Mouse (Mus musculus): Measurements from ENCODE around the gene Acox1.

Gene Acox1

DNA sequence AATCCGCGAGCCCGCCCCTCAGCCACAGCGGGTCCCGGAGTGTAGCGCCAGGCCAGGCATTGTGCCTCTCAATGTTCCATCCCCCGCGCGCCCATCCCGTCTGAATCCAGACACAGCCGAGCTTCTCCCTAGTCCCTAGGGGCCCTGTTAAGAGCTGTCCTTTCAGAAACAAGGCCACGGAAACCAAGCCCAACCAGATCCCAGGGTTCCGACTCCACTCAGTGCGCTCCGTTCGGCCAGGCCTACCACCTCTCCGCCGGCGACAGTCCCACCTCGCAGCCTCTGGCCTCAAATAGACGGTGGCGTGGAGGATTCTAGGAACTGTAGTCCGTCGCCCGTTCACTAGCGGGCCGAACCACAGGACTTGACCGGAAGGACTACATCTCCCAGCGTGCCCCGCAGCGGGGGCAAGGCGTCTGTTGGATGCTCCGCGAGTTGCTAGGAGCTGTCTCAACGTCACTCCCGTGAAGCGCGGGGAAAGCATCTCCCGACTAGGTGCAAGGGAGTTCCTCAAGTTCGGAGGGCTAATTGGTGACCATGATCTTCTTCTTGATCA is 30.9 kb downstream of the Acox1 start, which contains the start of gene Fbf1:
Gene Fbf1 (minus strand): TSS at position 283 of the 556 bp plus-strand sequence.
- peak; percentile 89 for DNase-seq (ENCODE audit: low read depth)

DNA sequence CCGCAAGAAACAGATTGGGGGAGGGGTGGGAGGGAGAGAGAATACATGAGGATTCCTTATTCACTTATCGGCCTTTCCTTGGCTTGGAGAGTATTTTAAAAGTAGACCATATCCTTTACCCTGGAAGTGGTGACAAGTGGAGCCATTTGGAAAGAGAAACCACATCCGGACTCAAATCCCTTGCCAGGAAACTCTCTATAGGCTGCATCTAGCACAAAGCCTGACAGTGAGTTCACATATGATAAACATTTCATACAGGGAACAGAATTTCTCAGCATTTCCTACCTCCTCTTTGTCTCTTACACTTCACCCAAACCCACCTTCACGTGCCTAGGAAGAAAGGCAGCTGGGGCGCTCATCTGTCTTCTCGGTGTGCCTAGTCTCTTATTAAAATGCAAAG is 31.6 kb downstream of the Acox1 start:
- DNase-seq (ENCODE audit: low read depth) = peak; percentile 17

- DNase-seq (ENCODE audit: low read depth) = no peak
Observed at GRCm38 (mm10) chr11:116163002-116163401, 35.8 kb downstream of the Acox1 start.

DNA sequence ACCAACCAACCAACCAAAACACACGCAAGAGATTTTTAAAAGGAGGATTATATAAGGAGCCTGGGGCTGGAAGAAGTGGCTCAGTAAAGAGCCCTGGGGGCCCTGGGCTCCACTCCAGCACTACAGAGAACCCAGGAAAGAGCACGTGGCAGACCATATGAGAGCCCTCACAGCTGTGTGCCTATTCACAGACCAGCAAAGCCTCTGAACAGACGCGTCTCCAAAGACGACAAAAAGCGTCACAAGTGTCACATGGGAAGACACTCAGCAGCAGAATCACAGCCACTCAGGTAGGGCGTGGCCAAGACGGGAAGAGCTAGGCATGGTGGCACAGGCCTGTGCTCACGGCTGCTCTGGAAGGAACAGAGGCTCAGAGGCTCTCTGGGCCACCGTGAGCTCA is 36.7 kb downstream of the Acox1 start:
- no peak for DNase-seq (ENCODE audit: low read depth)

DNA sequence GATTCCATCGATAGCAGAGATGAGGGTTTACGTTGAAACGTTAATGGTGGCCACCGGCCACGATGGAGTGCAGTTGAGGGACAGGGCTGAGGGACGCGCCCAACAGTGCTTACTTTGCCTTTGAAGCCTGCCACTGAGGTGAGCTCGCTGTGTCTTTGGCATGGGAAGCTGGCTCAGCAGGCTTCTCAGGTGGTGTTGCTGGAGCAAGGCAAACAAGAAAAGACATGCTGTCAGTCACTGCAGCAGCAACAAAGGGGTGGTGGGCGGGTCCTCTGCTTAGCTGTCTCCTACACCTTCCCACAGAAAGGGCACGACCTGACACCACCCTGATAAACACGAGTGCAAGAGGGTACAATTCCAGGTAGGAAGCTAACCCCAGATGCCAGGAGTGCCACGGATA is 37.5 kb downstream of the Acox1 start:
- no peak for DNase-seq (ENCODE audit: low read depth)

- no peak for DNase-seq (ENCODE audit: low read depth)
Observed at GRCm38 (mm10) chr11:116150960-116151359, 47.9 kb downstream of the Acox1 start.

GRCm38 (mm10) chr11:116149341-116149740 is 49.5 kb downstream of the Acox1 start:
- DNase-seq (ENCODE audit: low read depth) = no peak

- no peak for DNase-seq (ENCODE audit: low read depth)
Observed at GRCm38 (mm10) chr11:116148761-116149221, 50.1 kb downstream of the Acox1 start.

- no peak for DNase-seq (ENCODE audit: low read depth)
Observed at GRCm38 (mm10) chr11:116146294-116146985, 52.4 kb downstream of the Acox1 start.

- DNase-seq (ENCODE audit: low read depth) = no peak
Observed at GRCm38 (mm10) chr11:116145481-116146293, 53.2 kb downstream of the Acox1 start.

DNA sequence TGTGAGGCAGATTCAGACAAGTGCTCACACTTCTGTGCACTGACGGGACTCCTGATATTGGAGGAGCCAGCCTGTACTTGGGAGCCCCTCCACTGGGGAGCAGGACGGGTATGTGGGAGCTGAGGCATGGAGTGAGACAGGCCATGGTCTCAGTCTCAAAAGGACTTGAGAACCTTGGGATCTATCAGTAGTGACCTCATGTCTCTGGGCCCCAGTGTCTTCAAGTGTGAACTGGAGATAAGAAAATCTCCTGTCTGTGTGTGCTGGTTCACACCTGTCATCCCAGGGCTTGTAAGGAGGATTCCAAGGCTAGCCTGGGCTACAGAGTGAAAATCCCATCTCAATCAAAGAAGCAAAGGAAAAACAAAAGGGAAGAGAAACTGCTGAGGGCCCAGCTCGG is 55.4 kb downstream of the Acox1 start:
- DNase-seq (ENCODE audit: low read depth) = no peak

DNA sequence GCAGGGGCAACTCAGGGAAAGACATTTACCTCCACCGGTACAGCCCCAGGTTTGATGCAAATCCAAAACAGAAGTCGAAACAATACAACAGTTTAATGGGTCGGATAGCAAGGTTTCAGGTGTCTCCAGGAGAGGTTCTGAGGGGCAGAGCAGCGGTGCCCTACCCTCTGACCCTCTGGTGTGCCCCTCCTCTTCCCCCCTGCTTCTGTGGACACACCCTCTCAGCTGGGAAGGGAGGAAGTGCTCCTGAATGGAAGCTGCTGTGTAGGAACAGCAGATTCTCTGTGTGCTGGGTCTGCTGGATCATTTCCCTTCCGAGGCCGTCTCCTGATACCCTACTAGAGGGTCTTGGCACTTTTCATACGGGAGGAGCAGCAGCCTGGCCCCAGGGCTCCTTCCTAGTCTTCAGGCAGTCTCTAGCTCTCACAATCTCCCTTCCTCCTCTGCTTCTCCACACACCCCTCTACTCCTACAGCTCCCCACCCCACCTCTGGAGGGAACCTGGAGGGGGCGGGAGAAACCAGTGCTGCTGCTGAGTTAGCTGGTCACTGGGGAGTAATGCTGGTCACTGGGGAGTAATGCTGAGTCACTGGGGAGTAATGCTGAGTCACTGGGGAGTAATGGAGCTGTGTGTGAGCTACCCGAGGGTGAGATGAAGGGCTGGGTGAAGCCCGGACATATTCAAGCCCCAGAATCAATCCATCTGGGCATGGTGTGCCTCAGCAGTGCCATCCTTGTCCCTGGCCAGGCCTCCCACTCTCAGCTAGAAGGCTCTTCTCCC is 56.4 kb downstream of the Acox1 start:
- no peak for DNase-seq (ENCODE audit: low read depth)

GRCm38 (mm10) chr11:116138468-116139138 is 60.2 kb downstream of the Acox1 start, which contains the start of gene Mrpl38:
Mrpl38 (minus strand) TSS chr11:116138868.
- peak; percentile 93 for DNase-seq (ENCODE audit: low read depth)

GRCm38 (mm10) chr11:116138096-116138467 is 60.8 kb downstream of the Acox1 start:
- peak; percentile 20 for DNase-seq (ENCODE audit: low read depth)

GRCm38 (mm10) chr11:116134171-116134570 is 64.7 kb downstream of the Acox1 start:
- DNase-seq (ENCODE audit: low read depth) = no peak

DNA sequence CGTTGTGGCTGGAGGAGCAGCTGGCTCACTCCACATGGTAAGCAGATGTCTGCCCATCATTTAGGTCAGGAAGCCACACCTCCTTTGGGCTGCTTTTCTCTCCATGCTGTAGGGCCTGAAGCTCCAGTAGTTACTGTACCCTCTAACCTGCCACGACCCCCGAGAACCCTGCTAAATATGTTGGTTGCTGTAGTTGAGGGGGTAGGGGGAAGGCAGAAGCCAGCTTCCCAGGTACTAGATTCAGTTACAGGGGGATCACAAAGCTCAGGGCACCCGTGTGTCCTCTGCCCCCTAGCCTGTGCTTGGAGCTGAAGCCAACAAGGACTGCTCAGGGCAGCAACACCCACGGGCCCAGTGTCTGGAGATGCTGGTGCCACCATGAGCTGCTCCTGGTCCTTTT is 65.3 kb downstream of the Acox1 start:
- no peak for DNase-seq (ENCODE audit: low read depth)

GRCm38 (mm10) chr11:116132366-116133333 is 66.2 kb downstream of the Acox1 start:
- DNase-seq (ENCODE audit: low read depth) = no peak

GRCm38 (mm10) chr11:116131349-116132170 is 67.3 kb downstream of the Acox1 start:
- DNase-seq (ENCODE audit: low read depth) = no peak

DNA sequence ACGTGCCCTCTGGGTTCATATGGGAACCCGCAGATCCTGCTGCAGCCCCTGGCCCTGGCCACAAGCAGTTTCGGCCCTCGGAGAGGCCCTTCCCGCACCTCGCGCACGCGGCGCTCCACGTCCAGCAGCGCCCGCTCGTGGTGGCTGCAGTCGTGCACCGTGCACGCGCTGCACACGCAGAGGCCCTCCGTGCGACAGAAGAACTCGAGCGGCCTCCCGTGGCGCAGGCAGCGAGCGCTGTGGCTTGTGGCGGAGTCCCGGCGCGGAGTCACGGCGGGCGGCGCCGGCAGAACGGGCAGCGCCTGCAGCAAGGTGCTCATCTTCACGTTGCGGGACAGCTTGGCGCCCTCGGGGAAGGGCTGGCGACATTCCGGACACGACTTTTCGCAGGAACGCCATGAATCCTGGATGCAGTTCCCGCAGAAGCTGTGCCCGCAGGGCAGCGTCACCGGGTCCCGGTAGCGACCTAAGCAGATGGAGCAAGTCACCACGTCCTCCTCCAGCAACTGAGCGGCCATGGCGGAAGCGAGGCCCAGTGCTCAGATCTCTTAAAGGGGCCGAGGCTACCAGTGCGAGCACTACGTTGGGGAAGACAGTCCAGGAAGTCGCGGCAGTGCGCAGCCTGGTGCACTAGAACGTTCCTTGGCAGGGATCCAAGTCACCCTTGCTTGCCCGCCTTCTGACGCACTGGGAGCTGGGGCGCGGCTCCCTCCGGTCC is 68.2 kb downstream of the Acox1 start, which contains the start of gene Trim65:
Gene Trim65 (minus strand): TSS at position 641 of the 718 bp plus-strand sequence.
- peak; percentile 72 for DNase-seq (ENCODE audit: low read depth)
